Mouse (Mus musculus) ES-CJ7 (cell line): Measurements from ENCODE around the gene Gm3448.
"Not testable (repeated sequence)": the region's sequence is repeated elsewhere in the genome, so short reads cannot be mapped to it uniquely, and the experiment has no call there.

Source experiments
- DNase-seq: peaks from one replicate; pipeline ENCODE4 v3.0.0; 2011; ENCODE audit warnings: low read depth, low spot score

Gm3448 gene

GRCm38 (mm10) chr17:15041175-15041729 lies at the start of gene Gm3448, which contains the start of the genes Ermard and Tcte3:
Gene Gm3448, minus strand, starts transcription at chr17:15041537.
Gene Ermard, plus strand, starts transcription at chr17:15041208.
Gene Tcte3, minus strand, starts transcription at chr17:15041488.
- DNase-seq = not testable (repeated sequence)

DNA sequence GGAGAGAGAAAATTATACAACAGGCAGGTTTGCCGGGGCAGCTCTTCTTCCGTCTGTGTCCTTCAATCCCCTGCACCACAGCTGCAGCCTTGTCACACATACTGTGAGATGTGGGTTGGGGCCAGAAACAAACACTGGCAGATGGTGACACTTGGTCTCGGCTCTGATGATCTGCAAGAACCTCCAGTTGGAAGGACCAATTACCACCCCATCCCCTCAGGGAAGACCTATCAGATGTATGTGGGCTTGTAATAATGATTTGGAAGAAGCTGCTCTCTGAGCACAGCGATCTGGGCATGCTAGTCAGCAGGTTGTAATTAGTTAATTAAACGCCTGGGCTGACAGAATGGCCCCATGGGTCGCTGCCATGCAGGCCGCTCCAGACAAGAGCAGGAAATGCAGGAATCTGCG lies 47.3 kb upstream of the Gm3448 start:
- DNase-seq = no peak

DNA sequence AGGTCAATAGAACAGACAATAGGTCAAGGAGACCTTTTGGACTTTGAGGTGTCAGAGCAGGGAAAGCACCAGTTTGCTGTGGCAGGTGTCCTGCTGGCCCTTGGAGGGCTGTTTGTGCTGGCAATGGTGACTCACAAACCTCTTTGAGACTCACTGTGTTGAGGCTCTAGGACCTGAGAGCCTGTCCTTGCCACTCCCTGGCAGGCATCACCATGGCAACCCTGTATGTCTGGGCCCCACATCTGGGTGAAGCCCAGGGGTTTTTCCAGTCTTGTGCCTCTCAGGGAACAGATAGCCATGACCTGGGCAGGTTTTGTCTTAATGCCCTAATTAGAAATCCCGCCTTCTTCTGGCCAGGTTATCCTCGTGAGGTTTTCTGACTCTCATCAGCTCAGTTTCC lies 46.8 kb upstream of the Gm3448 start:
- DNase-seq = no peak

DNA sequence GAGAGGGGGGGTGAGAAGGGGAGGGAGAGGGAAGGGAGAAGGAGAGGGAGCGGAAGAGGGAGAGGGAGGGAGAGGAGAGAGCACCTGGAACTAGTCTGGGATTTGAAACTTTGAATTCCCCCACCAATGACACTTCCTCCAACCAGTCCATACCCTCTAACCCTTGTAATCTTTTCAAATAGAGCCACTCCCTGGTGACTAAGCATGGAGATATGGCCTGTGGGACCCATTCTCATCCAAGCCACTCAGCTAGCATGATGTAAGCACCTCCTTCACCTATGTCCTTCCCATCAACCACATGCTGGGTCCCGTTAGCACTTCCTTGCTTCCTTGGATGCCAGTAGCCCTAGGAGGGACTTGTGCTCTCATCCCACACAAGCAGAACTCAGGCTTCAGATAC lies 43.7 kb upstream of the Gm3448 start:
- DNase-seq = no peak

DNA sequence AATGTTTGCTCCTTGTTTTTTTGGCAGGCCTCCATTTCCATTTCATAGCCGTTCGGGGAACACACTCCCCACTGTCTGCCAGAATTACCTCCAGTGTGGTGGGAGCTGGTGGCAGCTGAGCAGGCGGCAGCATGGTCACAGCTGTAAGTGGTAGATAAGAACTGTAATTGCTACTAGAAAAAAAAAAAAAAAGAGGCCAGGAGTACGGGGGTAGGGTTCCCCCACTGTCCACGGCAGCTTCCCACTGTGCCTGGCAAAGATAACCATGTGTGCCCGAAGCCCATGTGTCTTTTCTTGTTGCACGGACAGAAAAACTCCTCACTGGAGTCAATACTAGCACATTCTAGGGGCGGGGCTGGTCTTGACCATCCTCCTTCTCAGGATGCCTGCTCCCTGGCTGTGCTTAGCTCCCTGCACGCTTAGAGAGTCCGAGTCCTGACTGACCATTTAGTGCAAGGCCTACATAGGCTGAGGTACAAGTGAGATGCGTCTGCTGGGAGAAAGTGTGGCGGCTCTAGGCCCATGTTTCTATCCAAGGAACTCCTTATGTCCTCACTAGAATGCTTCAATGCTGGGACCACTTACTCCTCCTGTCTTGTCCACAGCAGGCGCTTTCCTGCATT lies 43.0 kb upstream of the Gm3448 start:
- DNase-seq = no peak

GRCm38 (mm10) chr17:15077536-15077935 lies 36.2 kb upstream of the Gm3448 start:
- DNase-seq = no peak

DNA sequence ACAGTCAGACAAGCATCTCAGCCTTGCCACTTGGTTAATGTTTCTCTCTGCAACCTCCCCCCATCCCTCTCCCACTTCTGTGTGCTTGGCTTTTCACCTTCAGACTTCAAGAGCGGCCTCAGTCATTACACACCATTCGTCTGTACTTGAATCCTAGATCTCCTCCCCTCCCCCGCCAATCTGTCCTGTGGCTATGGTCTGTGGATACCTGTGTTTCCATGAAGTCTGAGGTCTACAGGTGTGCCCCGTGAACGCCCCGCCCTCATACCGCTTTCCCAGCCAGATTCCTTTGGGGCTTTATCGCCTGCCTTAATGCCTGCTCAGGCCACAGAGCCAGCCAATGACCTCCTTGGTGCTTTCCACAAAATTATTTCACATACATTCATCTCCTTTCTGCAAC lies 33.7 kb upstream of the Gm3448 start:
- DNase-seq = no peak

GRCm38 (mm10) chr17:15072211-15072610 lies 30.9 kb upstream of the Gm3448 start:
- no peak for DNase-seq

DNA sequence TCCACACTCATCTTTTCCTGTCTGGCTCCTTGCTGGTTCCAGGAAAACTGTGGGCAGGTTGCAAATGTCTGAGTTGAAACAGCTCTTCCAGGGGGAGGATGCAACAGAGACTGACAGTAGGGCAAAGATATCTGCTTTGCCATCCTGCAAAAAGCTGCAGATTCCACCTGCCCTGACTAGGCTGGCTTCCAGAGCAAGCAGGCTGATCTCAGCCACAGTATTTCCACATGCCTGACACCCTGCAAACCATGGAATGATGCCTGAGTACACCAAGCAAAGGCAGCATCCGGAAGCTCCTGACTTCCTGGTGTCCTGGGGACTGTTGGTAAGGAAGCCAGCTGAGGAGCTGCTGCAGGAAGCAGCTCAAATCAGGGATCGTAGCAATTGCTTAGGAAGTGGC lies 27.8 kb upstream of the Gm3448 start:
- no peak for DNase-seq

DNA sequence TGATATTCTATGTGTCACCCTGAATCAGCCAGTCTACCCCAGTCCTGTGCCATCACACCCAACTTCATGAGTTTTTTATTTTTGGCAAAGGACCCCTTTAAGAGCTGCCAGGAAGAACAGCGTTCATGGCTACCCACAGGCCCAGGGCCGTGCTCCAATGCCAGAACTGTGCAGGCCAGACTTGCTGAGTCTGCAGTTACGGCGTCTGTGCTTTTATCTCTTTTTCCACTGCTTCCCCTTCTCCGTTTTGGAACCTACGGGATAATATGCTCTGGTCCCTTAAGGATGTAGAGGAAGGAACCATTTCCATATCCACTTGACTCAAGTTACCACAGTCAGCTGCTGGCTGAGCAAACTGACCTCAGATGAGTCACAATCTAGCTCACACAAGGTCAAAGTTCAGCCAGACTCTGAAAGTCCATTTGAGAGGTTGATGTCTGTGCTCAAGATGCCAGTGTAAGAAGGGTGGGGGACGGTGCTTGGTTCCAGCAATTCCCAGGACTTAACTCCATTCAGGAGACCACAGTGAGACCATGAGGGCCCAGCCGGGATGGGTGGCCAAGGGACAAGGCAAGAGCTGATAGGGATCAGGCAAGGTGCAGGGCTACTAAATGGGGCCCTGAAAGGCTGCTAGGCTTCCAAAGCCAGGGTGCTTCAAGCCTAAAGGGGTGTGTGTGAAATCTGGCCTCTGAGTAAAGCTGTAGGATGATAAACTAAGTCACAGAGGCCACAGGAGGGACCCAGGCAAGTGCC lies 26.9 kb upstream of the Gm3448 start:
- no peak for DNase-seq

- DNase-seq = no peak
Measured at GRCm38 (mm10) chr17:15066911-15067310, 25.6 kb upstream of the Gm3448 start.

DNA sequence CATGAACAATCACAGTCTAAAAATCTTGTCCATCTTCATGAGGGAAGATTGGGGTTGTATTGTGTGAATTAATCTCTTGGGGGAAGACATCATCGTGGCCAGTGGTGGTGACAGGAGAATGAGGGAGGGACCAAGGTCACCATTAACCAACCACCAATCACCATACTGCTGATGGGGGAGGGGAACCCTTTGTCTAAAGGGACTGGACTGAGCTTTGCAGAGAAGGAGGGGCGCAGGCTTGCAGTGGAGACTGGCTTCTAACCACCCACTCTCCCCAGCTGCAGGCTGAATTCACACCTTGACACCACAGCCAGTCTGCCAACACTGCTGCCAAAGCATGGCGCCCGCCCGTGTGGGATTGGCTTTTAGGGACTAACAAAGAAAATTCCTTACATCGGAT lies 24.7 kb upstream of the Gm3448 start:
- DNase-seq = peak; percentile 51

GRCm38 (mm10) chr17:15065391-15066024 lies 24.2 kb upstream of the Gm3448 start:
- peak; percentile 74 for DNase-seq

DNA sequence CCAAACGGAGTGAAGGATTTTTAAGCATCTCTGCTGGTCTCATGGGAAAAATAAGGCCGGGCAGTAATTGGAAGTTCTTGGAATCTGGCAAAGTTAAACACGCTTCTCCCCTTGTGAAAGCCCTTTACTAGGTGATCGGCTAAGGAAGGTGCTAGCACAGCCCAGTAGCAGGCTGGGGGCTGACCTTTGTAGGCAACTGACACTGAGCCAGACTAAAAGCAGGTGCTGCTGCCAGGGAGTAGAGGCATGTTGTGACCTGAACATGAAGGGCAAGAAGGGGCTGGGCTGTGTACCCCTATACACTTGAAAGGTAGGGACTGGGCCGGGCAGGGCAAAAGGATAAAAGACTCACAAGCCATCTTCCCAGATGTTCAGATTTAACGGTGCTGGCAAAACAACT lies 19.0 kb upstream of the Gm3448 start:
- DNase-seq = no peak

DNA sequence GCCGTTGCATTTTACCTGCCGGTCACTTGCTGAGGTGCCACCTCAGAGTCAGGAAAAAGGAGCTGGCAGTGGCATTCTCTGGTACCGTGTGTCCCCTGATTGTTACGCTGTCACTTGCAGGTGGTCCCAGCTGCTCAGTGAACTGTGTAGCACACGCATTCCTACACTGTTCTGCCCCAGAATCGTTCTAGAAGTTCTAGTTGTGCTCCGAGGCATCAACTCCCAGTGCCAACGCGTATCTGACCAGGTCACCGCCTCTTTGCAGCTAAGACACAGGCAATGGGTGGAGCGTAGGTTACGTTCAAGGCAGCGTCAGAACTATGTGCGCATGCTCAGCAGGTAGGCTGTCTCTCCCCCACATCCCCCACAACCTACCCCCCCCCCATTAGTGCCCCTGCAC lies 18.3 kb upstream of the Gm3448 start:
- DNase-seq = no peak

DNA sequence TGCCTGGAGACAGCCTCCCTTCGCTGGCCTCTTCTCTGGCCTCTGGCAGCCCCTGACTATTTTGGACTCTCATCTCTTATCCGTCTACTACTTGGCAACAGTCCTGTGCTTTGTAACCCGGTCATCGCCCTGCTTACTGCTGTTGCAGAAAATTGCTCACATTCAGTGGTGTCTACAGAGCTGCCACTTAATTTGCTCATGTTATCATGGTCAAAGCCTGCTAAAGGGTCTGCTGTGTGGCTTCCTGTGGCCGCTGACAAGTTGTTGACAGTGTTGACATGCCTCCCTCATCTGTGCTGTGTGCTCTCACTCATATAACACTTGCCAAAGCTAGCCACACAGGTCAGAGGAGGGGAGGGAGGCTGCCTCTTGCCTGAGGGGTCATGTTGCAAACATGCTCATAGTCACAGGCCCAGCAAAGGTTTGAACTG lies 16.8 kb upstream of the Gm3448 start:
- no peak for DNase-seq

- no peak for DNase-seq
Measured at GRCm38 (mm10) chr17:15055925-15056324, 14.6 kb upstream of the Gm3448 start.

DNA sequence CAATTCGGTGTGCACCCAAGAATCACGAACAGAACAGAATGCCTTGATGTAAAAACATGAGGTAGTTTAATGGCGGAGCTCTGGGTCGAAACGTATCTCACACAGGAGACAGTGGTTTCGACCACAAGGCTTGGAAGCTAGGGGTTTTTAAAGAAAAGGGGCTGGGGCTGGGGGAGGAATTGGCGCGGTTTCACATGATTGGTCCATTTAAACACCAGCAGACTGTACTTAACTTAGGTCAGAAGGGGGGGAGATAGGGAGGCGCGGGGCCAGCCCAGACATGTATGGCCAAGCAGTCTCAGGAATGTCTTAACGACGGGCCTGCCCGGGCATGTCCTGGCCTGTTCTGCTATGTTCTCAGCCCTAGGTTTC lies 12.5 kb upstream of the Gm3448 start:
- not testable (repeated sequence) for DNase-seq

GRCm38 (mm10) chr17:15053183-15053828 lies 12.0 kb upstream of the Gm3448 start:
- not testable (repeated sequence) for DNase-seq

DNA sequence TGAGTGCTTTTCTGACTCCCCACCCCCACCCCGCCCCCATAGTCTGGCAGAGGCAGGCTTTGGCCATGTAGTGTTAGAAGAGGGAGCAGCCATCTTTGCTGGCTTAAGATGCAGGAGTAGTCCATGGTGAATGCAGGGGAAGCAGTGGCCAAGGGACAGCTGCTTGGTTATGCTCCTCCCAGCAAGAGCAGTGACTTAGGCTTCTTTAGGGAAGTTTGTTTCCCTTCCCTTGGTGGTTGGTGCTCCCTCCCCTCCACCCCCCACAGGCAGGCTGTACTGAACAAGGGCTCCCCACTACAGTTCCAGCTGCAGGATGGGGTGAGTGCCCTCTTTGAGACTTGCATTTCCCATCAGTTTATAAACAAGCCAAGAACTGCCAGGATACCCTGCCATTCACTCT lies 11.4 kb upstream of the Gm3448 start:
- peak; percentile 13 for DNase-seq

DNA sequence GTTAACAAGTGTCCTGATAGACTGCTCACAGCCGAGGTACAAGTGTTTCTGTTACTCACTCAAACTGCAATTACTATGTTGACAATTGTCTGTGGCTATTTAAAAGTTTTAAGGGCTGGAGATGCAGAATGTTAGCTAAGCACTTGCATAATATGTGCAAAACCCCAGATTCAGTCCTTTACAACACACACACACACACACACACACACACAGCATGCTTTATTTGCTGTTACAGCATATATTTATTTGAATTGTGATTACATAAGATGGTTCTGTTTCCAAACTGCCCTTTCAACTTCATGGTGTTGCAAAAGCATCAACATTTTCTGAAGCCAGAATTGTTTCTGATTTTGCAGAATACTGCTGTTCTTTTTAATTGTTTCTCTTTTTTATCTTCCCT lies 9.0 kb upstream of the Gm3448 start:
- DNase-seq = not testable (repeated sequence)

- not testable (repeated sequence) for DNase-seq
Measured at GRCm38 (mm10) chr17:15040455-15040854, 882 bp downstream of the Gm3448 start.
